Comparison of ENCODE assay signal across 16 mouse cellular contexts in the genomic region with DNA sequence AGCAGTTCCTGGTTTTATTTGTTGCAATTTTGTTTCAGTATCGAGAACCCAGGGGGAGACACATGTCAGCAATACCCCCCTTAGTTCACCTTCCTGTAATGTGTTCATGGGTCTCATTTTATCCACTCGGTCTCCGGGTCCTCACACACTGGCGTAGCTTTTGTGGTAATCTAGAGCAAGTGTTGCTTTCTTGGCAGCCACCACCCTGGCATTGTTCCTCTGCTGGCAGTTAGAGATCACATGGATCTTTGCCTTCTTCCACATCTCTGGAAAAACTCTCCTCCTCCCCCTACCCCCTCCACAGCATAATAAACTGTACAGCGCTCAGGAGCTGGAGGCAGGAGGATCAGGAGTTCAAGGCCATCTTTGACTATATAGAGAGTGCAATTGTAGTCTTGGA.
"Had no signal": no experiment of that assay in that cellular context is flagged by ENCODE, and none has a peak within 500 bp of the region (broad histone marks: within the 10 kb centered on the region; RNA-seq: fewer than 3 reads in every experiment).

No protein-coding gene starts in this region.

- H3K9ac ChIP-seq: limb, embryonic 13.5 days; liver, embryonic 13.5 days; neural tube, embryonic 15.5 days had no signal

- H3K9me3 ChIP-seq: limb, embryonic 13.5 days; liver, embryonic 13.5 days; midbrain, embryonic 10.5 days; neural tube, embryonic 15.5 days had no signal

- H3K36me3 ChIP-seq: limb, embryonic 13.5 days; liver, embryonic 13.5 days; midbrain, embryonic 10.5 days; neural tube, embryonic 15.5 days had no signal

- H3K27ac ChIP-seq: kidney, postnatal 0 days; layer of hippocampus, adult 2 months; limb, embryonic 13.5 days; liver, embryonic 13.5 days; midbrain, embryonic 10.5 days; neural tube, embryonic 15.5 days had no signal

- H3K27me3 ChIP-seq: limb, embryonic 13.5 days; liver, embryonic 13.5 days; neural tube, embryonic 15.5 days had no signal

- H3K4me1 ChIP-seq: limb, embryonic 13.5 days; liver, embryonic 13.5 days; midbrain, embryonic 10.5 days; neural tube, embryonic 15.5 days had no signal

- DNase-seq: kidney, adult 9 months; kidney, postnatal 4 days; left cerebral cortex, postnatal 4 days; liver, embryonic 13.5 days; lung, adult 18-20 months; lung, postnatal 4 days; midbrain, embryonic 14.5 days; right cerebral cortex, adult 18-20 months; right cerebral cortex, postnatal 25 days; thymus, postnatal 36 days had no signal

- H3K4me3 ChIP-seq: layer of hippocampus, adult 2 months; limb, embryonic 13.5 days; liver, embryonic 13.5 days; midbrain, embryonic 10.5 days; myocyte; neural tube, embryonic 15.5 days had no signal

- H3K4me2 ChIP-seq: limb, embryonic 13.5 days; liver, embryonic 13.5 days; neural tube, embryonic 15.5 days had no signal
